11 mouse cellular contexts compared by ENCODE assay signal in genomic region chr6:146136646-146137045, GRCm38 (mm10).
DNase-seq lines count a peak whose midpoint lies in the region; ATAC-seq and TF ChIP-seq lines count a peak whose summit lies in the region.
"Had no signal": no experiment of that assay in that cellular context is flagged by ENCODE, and none has a peak within 500 bp of the region (broad histone marks: within the 10 kb centered on the region; RNA-seq: fewer than 3 reads in every experiment).

No protein-coding gene starts in this region.

- ATAC-seq in forebrain, embryonic 16.5 days: peak; percentile 86
- peak; percentile 82 for ATAC-seq in neural tube, embryonic 14.5 days (ENCODE audit: low read depth)
- ATAC-seq: liver, postnatal 0 days had no signal

- H3K27me3 ChIP-seq in forebrain, embryonic 16.5 days (replicated peaks; ENCODE audit: control insufficient read depth, insufficient read depth, low read length): no peaks in the 10 kb centered on the region
- no peaks in the 10 kb centered on the region for H3K27me3 ChIP-seq in neural tube, embryonic 14.5 days (ENCODE audit: control insufficient read depth, insufficient read depth, low read length)
- no peaks in the 10 kb centered on the region for H3K27me3 ChIP-seq in heart, adult 2 months (ENCODE audit: control insufficient read depth, insufficient read depth, low read length)
- H3K27me3 ChIP-seq: stomach, embryonic 15.5 days had no signal

- no peak for TF ChIP-seq POLR2A in heart, adult 2 months (IDR thresholded peaks at IDR 0.05; ENCODE audit: insufficient read depth, low read depth, low read length)

- 0 out of 2 replicates have a peak overlapping the region, but pooled peaks have one; percentile 20 for H3K4me2 ChIP-seq in forebrain, embryonic 16.5 days (ENCODE audit: low read length)
- H3K4me2 ChIP-seq in neural tube, embryonic 14.5 days (ENCODE audit: low read depth, low read length): no peak overlapping the region
- H3K4me2 ChIP-seq: stomach, embryonic 15.5 days had no signal

- peak; percentile 77 for DNase-seq in heart, adult 11 months
- DNase-seq in heart, adult 8-10 months (ENCODE audit: low spot score): no peak
- DNase-seq in layer of hippocampus, adult 9-11 months: peak; percentile 72
- no peak for DNase-seq in embryo, embryonic 10.5 days (ENCODE audit: low spot score)
- no peak for DNase-seq in adrenal gland, adult (ENCODE audit: inconsistent age in 2 of 2, low spot score in 1 of 2)
- DNase-seq in heart, adult 2 months: no peak
- DNase-seq: B cell, adult 2 months; liver, postnatal 0 days had no signal

- no peaks in the 10 kb centered on the region for H3K9me3 ChIP-seq in forebrain, embryonic 16.5 days (ENCODE audit: control insufficient read depth, low read length)
- H3K9me3 ChIP-seq in neural tube, embryonic 14.5 days (ENCODE audit: control insufficient read depth, low read length): no peaks in the 10 kb centered on the region
- H3K9me3 ChIP-seq: stomach, embryonic 15.5 days had no signal

- WGBS in forebrain, embryonic 16.5 days: 28% methylated on average over 4 of the region's 4 CpGs
- 21% methylated on average over 4 of the region's 4 CpGs for WGBS in neural tube, embryonic 14.5 days
- WGBS in heart, adult 2 months: 51% methylated on average over 4 of the region's 4 CpGs

- no peak overlapping the region for H3K27ac ChIP-seq in forebrain, embryonic 16.5 days (ENCODE audit: low read length)
- no peak overlapping the region for H3K27ac ChIP-seq in neural tube, embryonic 14.5 days (ENCODE audit: low read depth, low read length)
- H3K27ac ChIP-seq in heart, adult 2 months: no peak overlapping the region
- H3K27ac ChIP-seq: stomach, embryonic 15.5 days had no signal

- intact Hi-C loops in heart, adult 2 months (cut with DNase I): no loop called here

- H3K4me3 ChIP-seq in forebrain, embryonic 16.5 days (replicated peaks; ENCODE audit: low read length): no peak overlapping the region
- no peak overlapping the region for H3K4me3 ChIP-seq in neural tube, embryonic 14.5 days (ENCODE audit: low read depth, low read length)
- H3K4me3 ChIP-seq in heart, adult 2 months: no peak overlapping the region
- H3K4me3 ChIP-seq: stomach, embryonic 15.5 days had no signal

- no peaks in the 10 kb centered on the region for H3K36me3 ChIP-seq in forebrain, embryonic 16.5 days (ENCODE audit: control insufficient read depth, insufficient read depth)
- H3K36me3 ChIP-seq in neural tube, embryonic 14.5 days (ENCODE audit: control insufficient read depth, insufficient read depth, low read length): no peaks in the 10 kb centered on the region
- no peaks in the 10 kb centered on the region for H3K36me3 ChIP-seq in heart, adult 2 months (ENCODE audit: control insufficient read depth, insufficient read depth, low read length)
- H3K36me3 ChIP-seq: stomach, embryonic 15.5 days had no signal

- no peak for TF ChIP-seq EP300 in heart, adult 2 months (IDR thresholded peaks at IDR 0.05; ENCODE audit: insufficient read depth, low read depth, low read length)

- no peak for TF ChIP-seq CTCF in heart, adult 2 months (IDR thresholded peaks at IDR 0.05)

- H3K4me1 ChIP-seq in forebrain, embryonic 16.5 days (replicated peaks; ENCODE audit: control insufficient read depth, insufficient read depth, low read length): peaks cover 14% of the 10 kb centered on the region; the same call in 1 of the 2 replicates
- peaks cover 5% of the 10 kb centered on the region; the same call in 1 of the 2 replicates for H3K4me1 ChIP-seq in neural tube, embryonic 14.5 days (ENCODE audit: control insufficient read depth, insufficient read depth, low read length)
- H3K4me1 ChIP-seq in heart, adult 2 months (ENCODE audit: control insufficient read depth, insufficient read depth, low read length): no peaks in the 10 kb centered on the region
- H3K4me1 ChIP-seq: stomach, embryonic 15.5 days had no signal

- H3K79me2 ChIP-seq in heart, adult 2 months (replicated peaks; ENCODE audit: control insufficient read depth, insufficient read depth, low read length): no peaks in the 10 kb centered on the region

- H3K9ac ChIP-seq in forebrain, embryonic 16.5 days (replicated peaks; ENCODE audit: low read depth, low read length): no peak overlapping the region; the same call in 1 of the 2 replicates
- H3K9ac ChIP-seq in neural tube, embryonic 14.5 days (replicated peaks; ENCODE audit: low read depth, low read length): no peak overlapping the region
- H3K9ac ChIP-seq in heart, adult 2 months (ENCODE audit: low read depth, low read length): no peak overlapping the region
- H3K9ac ChIP-seq: liver, postnatal 0 days; stomach, embryonic 15.5 days had no signal

Comparison
In these comparisons a context has a peak if more than half of its experiments do, and no peak if none do; other contexts are left out.
1. DNase-seq: peak in heart, adult 11 months (single experiment) and layer of hippocampus, adult 9-11 months (single experiment); none in heart, adult 8-10 months (single experiment), embryo, embryonic 10.5 days (single experiment), adrenal gland, adult (0 of 2) and heart, adult 2 months (0 of 2).